Mouse (Mus musculus): Measurements from ENCODE around the gene Tmem108. TPM values are rescaled to one million over a fixed set of nuclear protein-coding genes. Genes with fewer than 3 reads are reported as not detected.

The Tmem108 gene
- total RNA-seq, 4 experiments from 2014 or later = not detected

DNA sequence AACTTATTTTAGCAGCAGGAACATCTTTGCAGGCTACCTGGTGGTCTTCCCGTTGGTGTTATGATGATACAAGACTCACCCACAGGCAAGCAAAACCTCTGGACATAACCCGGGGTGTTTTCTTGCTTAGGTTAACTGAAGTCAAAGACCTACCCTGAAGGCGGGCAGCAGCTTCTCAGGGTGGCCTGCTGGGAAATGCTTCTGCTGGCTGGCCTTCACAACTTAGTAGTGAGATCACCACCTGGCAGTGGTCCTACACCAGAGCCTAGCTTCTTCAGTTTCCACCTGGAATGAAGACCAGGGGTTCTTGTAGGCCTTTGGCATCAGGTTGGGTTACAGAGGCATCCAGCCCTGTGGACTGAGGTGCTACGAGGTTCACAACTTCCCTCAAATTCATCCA, 169.7 kb downstream of the Tmem108 start:
- DNase-seq (ENCODE audit: low spot score in 2 of 2) = no peak

DNA sequence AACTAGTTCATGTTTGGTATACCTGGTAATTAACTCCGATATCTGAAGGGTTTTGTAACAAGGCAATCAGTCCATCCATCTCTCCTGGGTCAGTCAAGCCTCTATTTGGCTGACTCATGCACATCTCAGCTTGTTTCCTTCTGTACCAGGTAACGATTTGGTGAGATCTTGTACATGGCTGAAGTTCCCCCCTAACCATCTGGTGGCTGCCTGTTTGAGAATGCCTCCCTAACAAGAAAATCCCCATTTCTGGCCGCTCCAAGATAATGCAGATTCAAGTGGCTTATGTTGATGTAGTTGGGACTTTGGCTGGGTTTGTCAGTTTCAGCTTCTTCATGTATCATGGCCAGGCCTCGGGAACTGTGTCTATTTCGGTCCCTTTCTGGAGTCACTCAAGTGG, 170.8 kb downstream of the Tmem108 start:
- DNase-seq (ENCODE audit: low spot score in 2 of 2) = no peak

DNA sequence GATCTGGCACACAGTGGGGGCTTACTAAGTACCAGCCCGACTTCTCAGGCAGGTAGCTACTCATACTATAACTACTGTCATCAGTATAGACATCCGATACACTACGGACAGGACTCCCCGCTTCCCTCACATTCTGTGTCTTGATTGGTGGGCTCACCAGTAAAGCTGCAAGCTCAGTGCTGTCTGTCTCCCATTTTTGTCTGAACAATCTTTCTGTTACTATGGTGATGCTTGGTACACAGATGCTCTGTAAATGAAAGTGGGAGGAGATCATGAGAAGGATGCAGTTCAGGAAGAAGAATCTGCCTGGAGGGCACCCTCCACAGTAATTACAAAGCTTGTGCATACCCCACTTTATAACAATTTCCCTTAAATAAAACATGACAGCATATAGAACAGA, 176.8 kb downstream of the Tmem108 start:
- DNase-seq (ENCODE audit: low spot score in 2 of 2) = no peak

DNA sequence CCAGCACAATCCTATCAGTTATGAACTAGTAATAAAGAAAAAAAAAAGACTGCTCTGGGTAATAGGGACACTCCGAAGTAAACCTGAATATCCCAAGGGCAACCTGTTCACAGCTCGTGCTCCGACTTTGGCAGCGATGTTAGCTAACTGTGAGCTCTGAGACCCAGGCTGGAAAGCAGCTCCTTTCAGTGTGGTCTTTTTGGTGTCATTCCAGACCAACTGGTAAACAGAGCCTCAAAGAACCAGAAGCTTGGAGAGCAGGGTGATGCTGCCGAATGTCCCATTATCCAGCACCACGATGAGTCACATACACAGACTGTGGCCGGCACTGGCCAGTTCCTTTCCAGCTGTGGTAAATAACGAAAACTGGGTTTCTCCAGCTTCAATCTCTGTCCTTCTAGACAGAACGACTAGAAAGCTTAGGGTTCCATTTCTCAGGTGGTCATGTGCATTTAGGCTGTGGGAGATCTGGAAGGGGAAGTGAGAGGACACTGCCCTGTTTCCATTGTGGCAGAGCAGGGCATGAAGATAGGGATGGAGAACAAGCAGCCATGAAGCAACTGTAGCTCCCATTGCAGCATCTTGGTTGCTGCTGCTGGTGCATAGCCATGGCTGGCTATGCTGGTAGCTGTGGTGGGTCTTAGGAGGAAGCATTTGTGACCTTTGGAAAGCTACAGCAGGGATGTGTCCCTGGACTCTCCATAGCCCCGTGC, 179.2 kb downstream of the Tmem108 start:
- no peak for DNase-seq (ENCODE audit: low spot score in 2 of 2)

DNA sequence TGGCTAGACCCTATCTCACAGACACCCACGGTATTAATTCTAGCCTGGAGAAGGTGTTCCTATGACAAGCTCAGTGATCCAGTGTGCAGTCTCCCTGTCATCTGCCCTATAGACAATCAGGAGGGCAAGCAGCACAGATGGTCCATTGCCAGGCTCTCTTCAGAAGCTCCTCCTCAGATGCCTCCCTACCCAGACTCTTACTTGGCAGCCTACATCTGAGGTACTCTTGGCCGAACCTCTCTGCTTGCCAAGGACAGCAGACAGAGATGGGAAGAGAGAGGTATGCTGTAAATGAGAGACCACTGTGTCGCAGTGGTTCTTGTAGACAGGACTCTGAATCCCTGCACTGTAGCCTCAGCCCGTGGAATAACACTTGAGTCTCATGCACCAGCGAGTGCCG, 181.0 kb downstream of the Tmem108 start:
- DNase-seq (ENCODE audit: low spot score in 2 of 2) = no peak

DNA sequence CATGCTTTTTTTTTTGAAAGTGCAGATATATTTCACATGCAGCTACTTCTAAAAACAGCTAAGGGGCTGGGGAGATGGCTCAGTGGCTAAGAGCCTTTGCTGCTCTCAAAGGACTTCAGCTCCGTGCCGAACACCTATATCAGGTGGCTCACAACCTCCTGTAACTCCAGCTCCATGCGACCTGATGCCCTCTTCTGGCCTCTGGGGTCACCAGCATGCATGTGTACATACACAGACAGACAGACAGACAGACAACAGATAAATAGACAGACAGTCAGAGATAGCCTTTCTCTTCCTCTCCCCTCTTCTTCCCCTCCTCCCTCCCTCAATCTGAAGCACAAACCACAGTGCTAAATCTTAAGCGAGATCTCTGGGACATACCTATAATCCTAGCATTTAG, 181.5 kb downstream of the Tmem108 start:
- DNase-seq (ENCODE audit: low spot score in 2 of 2) = no peak

DNA sequence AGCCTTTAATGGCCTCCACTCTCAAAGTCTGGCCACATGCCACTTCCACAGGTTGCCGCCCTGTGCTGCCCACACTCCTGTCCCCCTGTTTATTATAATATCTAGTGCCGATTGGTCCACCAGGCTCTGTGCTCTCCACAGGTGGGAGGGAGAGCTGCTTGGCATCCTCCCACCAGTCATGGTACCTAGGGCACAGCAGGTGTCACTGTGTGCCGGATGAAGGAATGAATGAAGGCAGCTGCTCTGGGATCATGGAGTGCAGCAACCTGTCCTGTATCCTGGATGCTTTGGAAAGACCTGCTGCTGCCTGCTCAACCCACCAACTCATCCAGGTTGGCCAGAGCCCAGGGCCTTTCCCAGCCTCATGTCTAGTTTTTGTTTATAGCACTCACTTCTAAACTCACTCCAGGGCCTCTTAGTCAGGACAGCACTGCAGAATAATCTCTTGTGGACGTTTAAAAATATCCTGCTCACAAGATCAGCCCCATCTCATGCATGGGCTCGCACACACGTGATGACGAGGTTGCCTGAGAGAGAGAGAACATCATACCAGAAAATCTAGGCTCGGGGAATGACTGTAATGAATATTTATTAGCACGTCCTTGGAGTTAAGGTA, 182.1 kb downstream of the Tmem108 start:
- DNase-seq (ENCODE audit: low spot score in 2 of 2) = no peak

DNA sequence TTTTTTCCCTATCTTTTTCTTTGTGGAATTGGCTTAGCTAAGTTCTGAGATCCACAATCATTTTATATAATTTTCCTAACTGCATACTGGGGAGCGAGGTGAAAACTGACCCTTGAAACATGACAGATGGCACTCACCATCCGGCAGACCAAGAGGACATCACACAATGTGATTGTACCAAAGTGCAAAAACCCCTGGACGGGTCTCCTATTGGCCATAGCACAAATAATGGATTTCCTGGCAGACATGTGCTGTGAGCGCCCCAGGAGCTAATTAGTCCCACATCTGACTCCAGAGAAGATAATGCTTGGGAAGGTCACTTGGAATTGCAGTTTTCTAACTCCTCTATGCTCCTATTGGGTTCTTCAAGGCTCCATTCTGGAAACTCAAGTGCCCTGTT, 183.9 kb downstream of the Tmem108 start:
- no peak for DNase-seq (ENCODE audit: low spot score in 2 of 2)

DNA sequence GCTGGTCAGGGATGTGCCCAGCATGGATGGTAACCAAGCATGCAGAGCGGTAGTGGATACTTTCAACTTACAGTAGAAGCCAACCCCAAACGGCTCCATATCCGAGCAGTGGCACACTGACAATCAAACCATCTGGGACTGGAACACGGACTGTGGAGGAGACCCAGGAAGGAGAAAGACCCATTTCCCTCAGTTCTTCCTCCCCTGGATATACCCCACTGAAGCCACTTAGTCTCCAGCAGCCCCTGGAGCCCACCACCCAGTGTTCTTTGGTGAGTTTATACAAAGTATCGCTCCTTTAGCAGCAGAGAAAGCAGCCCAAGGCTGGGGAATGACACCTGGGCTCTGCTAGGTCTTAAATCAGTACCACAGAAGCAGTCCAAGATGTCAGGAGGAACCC, 184.5 kb downstream of the Tmem108 start:
- no peak for DNase-seq (ENCODE audit: low spot score in 2 of 2)

DNA sequence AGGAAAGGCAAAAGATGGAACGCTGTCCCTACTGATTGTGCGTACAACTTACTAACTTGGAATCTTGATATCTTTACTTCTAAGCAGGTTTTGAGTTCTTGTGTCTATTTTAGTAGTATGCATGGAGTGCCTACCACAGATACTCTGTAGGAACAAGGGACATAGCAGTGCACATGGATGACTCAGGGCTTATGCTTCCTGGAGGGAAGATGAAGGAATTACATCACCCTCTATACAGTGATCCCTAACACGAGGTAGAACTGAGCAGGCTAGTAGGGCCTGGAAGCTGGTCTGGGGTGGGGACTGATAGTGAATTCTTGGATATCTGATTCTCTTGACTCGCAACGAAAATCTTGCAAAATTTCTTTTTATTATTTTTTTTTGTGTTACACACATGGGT, 185.7 kb downstream of the Tmem108 start:
- no peak for DNase-seq (ENCODE audit: low spot score in 2 of 2)

DNA sequence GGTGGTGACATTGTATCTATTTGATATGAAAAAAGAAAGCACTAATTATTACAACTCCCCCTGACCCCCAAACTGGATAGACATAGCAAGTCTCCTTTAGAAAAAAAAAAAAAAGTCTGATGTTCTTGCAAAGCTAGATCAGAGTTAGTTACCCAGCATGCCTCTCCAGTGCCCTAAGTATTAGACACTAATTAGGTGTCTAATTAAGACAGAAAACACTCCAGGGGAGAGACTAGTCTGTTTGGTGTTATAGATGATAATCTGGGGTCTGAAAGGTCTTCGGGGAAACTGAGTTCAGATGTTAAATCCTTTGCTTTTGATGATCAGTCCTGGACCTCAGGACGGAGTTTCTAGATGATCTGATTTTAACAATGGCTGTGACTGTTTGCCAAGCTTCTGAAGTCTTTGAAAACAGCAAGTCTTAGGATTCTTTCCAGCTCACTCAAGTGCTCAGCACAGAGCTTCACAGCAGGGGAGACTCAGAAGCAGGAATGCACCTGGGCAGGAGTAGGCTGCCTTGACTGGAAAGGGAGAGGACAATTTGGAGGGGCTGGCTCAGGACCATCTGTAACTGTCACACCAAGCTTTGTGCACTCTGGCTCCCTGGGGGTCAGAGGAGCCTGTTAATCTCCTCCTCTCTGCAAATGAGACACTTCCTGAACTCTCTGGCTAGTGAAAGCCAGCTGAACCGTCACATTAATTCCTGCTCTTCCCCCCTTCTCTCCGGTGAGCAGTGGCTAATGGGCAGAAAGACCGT, 187.5 kb downstream of the Tmem108 start:
- DNase-seq (ENCODE audit: low spot score in 2 of 2) = no peak

DNA sequence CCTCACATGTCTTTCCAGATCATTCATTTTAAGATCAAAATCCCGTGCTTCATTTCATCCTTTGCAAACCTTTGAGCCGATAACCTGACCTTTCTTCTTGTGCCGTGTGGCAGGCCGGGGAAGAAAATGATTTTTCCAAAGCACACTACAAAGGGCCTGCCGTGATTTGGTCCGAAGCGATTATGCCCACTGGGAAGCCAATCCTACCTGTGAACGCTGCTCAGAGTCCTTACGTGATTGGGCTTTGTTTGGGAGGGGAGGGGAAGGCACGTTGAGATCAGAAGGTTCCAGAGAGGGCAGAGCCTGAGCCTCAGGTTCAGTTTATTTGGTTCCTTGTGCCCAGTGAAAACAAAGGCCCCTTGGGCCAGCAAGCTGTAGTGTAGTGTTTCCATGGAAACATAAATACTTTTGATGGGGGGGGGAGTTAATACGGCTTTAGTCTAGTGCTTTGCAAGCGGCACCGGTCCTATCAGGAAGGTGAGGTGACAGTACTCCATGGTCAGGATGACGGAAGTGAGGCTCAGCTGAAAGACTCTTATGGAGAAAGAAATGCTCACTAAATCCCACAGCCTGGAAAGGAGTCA, 191.4 kb downstream of the Tmem108 start:
- DNase-seq (ENCODE audit: low spot score in 2 of 2) = no peak

DNA sequence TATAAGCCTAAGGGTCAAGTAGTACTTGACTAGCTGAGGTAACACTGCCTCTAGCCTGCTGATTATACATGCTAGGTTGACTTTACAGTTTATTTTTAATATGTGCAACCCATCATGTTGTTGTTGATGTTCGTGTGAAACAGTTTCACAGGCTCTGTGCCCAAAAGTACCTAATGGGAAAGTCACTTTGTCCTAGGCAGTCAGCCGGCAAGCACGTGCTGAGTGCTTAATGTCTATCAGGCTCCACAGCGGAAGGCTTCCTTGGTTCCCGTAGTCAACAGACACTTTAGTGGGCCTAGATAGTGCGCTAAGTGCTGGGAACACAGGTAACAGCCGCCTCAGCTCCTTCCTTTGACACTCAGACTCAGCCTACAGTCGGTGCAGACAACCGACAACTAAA, 192.7 kb downstream of the Tmem108 start:
- DNase-seq (ENCODE audit: low spot score in 2 of 2) = no peak

DNA sequence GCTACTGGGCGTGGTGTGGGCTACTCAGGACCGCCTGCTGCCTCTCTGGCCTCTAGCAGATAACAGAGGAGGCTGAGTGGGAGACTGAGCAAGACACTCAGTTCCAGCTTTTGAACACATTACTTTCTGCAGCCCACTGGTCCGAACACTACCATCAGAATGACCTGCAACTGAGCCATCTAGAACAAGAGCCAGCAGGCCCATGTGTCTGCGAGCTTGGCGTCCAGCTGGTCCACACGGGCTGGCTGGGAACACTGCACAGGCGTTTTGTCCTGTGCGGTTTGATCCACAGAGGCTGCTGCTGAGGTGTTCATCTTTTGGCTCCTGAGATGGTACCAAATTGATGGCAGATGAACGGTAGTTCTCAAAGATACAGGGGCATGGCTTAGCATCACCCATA, 196.5 kb downstream of the Tmem108 start:
- DNase-seq (ENCODE audit: low spot score in 2 of 2) = no peak

DNA sequence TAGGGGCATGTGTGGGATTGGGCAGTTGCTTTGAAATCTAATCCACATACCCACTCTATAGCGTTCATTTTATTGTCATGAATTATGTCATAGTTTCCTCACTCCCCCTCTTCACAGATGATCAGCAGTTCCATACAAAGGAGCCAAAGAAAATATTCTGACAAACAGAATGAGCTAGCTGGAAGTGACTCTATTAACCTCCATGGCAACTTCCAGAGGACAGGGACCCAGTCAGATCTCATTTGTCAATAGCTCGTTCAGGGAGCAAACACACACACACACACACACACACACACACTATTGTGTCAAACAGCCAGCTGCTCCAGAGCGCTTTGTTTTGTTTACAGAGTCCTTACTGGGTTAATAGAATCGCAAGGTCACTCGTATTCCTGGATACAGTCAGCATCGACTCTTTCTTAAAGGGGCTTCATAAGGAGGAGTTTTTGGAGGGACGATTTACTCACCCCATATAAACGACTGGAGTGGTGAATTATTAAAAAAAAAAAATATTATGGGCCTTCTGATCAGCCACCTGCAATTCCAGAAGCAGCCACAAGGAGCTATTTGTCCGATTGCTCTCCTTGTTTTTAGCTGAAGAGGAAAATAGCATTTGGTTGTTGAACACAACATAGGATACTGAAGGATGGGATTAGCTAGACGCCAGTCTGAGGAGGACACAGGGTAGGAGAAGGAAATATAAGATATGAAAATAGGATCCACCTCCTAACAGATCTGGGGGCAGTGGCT, 197.6 kb downstream of the Tmem108 start:
- no peak for DNase-seq (ENCODE audit: low spot score in 2 of 2)

DNA sequence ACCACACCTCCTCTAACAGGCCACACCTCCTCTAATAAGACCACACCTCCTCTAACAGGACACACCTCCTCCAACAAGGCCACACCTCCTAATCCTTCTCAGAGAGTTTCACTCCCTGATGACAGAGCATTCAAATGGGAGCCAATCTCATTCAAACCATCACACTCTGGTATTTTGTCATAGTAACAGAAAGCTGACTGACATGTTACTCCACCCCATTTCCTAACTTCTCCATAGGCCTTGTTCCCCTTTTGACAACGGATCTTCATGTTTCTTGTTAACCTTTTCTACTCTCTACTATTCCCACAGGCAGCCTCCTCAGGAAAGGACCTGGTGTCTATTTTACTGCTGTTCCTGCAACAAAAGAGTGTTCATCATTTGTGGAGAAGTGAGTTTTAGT, 199.6 kb downstream of the Tmem108 start:
- no peak for DNase-seq (ENCODE audit: low spot score in 2 of 2)

DNA sequence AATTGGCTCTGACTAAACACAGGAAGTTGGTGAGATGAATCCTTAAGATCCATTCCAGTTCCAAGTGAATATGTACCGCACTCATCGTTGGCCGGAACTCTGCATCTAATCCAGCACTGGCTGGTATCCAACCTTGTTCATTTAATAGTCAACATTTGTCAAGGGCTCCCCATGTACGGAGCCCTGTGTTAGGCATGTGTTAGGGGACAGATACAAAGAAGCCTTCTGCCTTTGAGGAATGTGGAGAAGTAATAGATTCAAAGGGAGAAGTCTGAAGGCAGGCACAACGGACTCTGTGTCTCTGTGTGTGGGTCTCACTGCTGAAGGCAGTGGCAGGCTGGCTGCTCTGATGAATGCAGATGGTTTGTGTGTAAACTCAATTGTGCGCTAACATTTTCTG, 202.9 kb downstream of the Tmem108 start:
- DNase-seq (ENCODE audit: low spot score in 2 of 2) = no peak

DNA sequence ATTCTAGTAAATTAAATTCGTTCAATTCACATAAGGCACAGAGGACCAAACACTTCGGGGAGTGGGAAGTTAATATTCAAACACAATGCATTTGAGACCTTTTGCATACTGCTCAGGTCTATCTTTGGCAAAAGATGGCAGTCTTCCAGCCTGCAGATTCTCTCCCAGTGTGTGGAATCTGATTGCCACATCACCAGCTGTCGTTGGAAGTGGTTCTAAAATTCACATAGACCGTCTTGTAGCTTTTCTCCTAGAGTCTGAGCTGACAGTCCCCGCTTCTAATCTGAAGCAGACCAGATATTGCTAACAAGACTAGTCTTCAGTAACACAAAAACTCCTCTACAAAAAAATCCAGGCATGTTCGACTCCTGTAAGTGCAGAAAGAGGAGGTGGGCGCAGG, 203.4 kb downstream of the Tmem108 start:
- DNase-seq (ENCODE audit: low spot score in 2 of 2) = no peak

DNA sequence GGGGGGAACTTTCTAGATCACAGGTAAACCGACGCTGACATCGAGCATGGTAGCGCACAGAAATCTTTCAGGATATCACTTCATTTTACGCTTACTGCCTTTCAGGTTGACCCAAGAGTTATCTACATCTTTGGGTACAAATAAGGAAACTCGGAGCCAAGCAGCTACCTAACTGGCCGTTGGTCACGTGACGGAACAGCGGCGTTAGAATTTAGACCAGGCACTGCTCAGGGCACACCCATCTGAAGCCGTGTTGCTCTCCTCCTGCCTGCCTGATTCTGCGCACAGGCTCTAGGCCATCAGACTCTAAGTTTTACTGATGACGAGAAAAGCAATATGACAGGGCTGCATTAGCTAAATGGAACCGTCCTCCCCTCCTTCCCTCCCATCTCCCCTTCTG, 204.6 kb downstream of the Tmem108 start:
- DNase-seq (ENCODE audit: low spot score in 2 of 2) = no peak

DNA sequence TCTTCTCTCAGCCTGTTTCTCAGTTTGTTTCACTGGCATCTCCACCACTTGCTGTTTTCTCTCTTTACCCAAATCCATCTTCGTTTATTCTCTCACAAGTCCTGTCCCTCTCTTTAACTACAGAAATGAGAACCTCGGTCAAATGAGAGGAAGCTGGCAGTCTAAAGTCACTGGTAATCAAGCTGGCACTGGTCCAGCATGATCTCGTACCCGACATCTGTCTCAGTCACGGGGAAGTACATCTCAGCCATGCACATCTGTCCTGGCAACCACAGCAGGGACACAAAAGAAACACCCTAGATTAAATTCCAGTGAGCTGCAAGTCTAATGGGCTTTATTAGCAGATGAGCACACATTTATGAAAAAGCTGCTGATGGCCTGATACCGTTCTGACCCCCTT, 206.3 kb downstream of the Tmem108 start:
- no peak for DNase-seq (ENCODE audit: low spot score in 2 of 2)

DNA sequence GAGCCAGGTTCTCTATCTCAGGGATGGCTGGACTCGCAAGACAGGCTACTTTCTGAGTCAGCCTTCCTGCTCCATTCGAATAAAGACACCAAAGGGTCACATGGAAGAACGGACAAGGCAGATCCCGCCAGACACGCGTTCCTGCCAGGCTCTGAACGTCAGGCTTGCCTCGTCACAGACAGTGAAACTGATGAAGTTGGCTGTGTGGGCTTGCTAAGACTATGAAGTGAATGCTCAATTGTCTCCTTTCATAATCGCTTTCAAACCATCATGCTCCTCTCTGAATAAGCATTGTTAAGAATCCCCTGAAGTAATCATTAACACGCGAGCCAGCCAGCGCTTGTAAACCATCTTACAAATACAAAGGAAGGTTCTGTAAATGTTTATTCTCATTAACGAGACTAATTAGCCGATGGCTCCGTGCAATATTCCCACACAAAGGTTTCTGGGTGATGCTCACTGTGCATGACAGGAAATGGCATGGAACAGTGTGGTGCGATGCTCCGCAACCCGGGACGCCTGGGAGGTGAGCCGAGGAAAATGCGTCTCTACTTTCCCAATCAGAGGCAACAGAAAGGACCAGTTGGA, 210.9 kb downstream of the Tmem108 start:
- DNase-seq (ENCODE audit: low spot score in 2 of 2) = no peak

All from gastrocnemius, adult 8-10 months (tissue).